Mouse (Mus musculus): ENCODE results near the gene Snupn.

DNA sequence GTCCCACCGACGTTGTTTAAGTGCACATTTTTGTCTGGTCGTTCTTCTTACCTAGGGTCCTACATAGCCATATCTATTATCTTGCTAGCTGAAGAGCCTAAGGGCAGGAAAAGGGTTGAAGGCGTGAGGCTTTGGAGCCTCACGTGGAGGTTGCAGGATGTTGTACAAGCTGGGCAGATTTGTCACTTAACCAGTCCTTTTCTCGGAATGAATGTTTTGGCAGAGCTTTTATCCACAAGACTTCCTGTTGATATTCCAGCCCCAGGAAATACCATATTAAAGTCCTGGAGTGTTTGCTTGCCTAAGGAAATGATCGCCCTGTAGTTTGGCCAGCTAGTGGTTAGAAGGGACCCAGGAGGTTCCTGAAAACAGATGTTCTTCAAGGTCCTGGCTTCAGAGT lies 12.3 kb upstream of the Snupn start:
- TF ChIP-seq POLR2AphosphoS2 (IDR thresholded peaks at IDR 0.05; ENCODE audit: insufficient read length, low read depth) (no peak), POLR2A (IDR thresholded peaks at IDR 0.05; ENCODE audit: insufficient read length, low read depth) (no peak), MYOD1 (IDR thresholded peaks at IDR 0.05; ENCODE audit: control insufficient read depth in 1 of 3, insufficient read length in 2 of 3, low read depth in 2 of 3) (no peak), MYOG (IDR thresholded peaks at IDR 0.05; ENCODE audit: control insufficient read depth in 1 of 3, insufficient read depth in 1 of 3, insufficient read length in 2 of 3, low read depth in 2 of 3) (no peak), MAX (IDR thresholded peaks at IDR 0.05; ENCODE audit: low read depth) (no peak), USF1 (IDR thresholded peaks at IDR 0.05; ENCODE audit: low read depth) (no peak)
